Mouse (Mus musculus): ENCODE data around the gene Gm20388. TPM values are rescaled to one million over a fixed set of nuclear protein-coding genes. Genes with fewer than 3 reads are reported as not detected.
A peak's percentile ranks its signal among the peaks of the same experiment; 100 is the strongest.

Gene Gm20388
- polyA plus RNA-seq, 2 experiments: 8.5 TPM; not detected in 1

GRCm38 (mm10) chr8:120374070-120374469 lies 463.4 kb downstream of the Gm20388 start:
- peak overlapping the region; percentile 97 for H3K27ac ChIP-seq
- H3K4me1 ChIP-seq (replicated peaks; ENCODE audit: control insufficient read depth in 2 of 2, insufficient read depth in 2 of 2, low read length in 1 of 2): peaks cover 92 to 94% of the 10 kb centered on the region in 2 experiments
- ATAC-seq (ENCODE audit: insufficient read depth): no peak
- H3K27me3 ChIP-seq (ENCODE audit: control insufficient read depth, insufficient read depth, low read length): no peaks in the 10 kb centered on the region
- no peaks in the 10 kb centered on the region for H3K36me3 ChIP-seq (replicated peaks; ENCODE audit: control insufficient read depth, insufficient read depth, low read depth)
- 93% methylated on average over 1 of the region's 1 CpGs for WGBS (ENCODE audit: insufficient replicate concordance)
- no peak overlapping the region for H3K4me2 ChIP-seq (ENCODE audit: low read depth)
- no peak overlapping the region for H3K4me3 ChIP-seq (ENCODE audit: insufficient read depth in 1 of 2, low read depth in 2 of 2, low read length in 2 of 2)
- DNase-seq (ENCODE audit: low read depth in 3 of 3, low spot score in 3 of 3): no peak
- no peaks in the 10 kb centered on the region for H3K9me3 ChIP-seq (ENCODE audit: control insufficient read depth, low read length)
- H3K9ac ChIP-seq (replicated peaks): no peak overlapping the region; the same call in 1 of the 2 replicates
- no peak for TF ChIP-seq CTCF (IDR thresholded peaks at IDR 0.05; ENCODE audit: low read depth)
- no peak for TF ChIP-seq EP300 (IDR thresholded peaks at IDR 0.05; ENCODE audit: low read depth)

GRCm38 (mm10) chr8:120374514-120374913 lies 463.9 kb downstream of the Gm20388 start:
- H3K9ac ChIP-seq (replicated peaks): peak overlapping the region; percentile 10
- no peak for ATAC-seq (ENCODE audit: insufficient read depth)

DNA sequence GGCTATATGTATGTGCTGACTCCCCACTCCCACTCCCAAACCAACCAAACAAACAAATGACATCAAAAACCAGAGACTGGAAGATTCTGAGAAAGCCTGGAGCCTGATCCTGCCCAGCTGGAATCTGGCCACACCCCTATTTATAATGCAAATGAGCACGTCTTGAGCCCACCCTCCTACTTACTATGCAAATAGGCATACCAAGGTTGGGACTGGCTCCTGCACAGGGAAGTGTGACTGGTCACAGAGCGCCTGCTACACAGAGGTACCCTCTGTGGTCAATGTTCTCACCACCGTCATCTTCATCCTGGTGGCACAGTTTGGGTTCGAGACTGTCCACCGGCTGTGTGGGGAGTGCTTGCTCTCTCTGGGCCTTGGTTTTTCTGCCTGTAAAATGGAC lies 464.5 kb downstream of the Gm20388 start:
- 12% methylated on average over 5 of the region's 5 CpGs for WGBS (ENCODE audit: insufficient replicate concordance)
- peaks cover 81 to 83% of the 10 kb centered on the region in 2 experiments for H3K4me1 ChIP-seq (replicated peaks; ENCODE audit: control insufficient read depth in 2 of 2, insufficient read depth in 2 of 2, low read length in 1 of 2)
- no peak for ATAC-seq (ENCODE audit: insufficient read depth)

More at GRCm38 (mm10) chr8:120374514-120374913, 463.9 kb downstream of the Gm20388 start:
- H3K27me3 ChIP-seq (ENCODE audit: control insufficient read depth, insufficient read depth, low read length): no peaks in the 10 kb centered on the region
- 58% methylated on average over 9 of the region's 9 CpGs for WGBS (ENCODE audit: insufficient replicate concordance)
- no peak overlapping the region for H3K4me2 ChIP-seq (ENCODE audit: low read depth)
- peaks cover 87 to 90% of the 10 kb centered on the region in 2 experiments for H3K4me1 ChIP-seq (replicated peaks; ENCODE audit: control insufficient read depth in 2 of 2, insufficient read depth in 2 of 2, low read length in 1 of 2)
- no peak overlapping the region for H3K4me3 ChIP-seq (ENCODE audit: insufficient read depth in 1 of 2, low read depth in 2 of 2, low read length in 2 of 2)
- H3K9me3 ChIP-seq (ENCODE audit: control insufficient read depth, low read length): no peaks in the 10 kb centered on the region
- no peaks in the 10 kb centered on the region for H3K36me3 ChIP-seq (replicated peaks; ENCODE audit: control insufficient read depth, insufficient read depth, low read depth)
- no peak for DNase-seq (ENCODE audit: low read depth in 3 of 3, low spot score in 3 of 3)
- H3K27ac ChIP-seq: peak overlapping the region; percentile 97
- TF ChIP-seq CTCF (IDR thresholded peaks at IDR 0.05; ENCODE audit: low read depth): no peak
- TF ChIP-seq EP300 (IDR thresholded peaks at IDR 0.05; ENCODE audit: low read depth): no peak

DNA sequence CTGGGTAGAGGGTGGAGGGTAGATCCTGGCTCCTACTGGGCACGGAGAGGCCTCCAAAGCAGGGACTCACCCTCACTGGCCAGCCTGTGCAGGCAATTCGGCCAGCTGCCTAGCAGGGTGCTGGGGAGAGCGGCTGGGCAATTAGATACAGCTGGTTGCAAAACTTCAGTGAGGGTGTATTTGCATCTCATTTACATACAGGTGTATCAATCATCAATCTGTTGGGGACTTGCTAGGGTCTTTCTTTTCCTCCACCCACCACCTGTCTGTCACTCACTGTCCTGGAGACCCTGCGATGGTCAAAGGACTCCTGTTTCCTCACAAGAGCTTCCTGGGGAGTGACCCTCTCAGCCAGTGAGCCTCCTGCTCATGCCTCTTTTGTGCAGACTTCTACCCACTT lies 465.6 kb downstream of the Gm20388 start:
- peaks cover 70 to 73% of the 10 kb centered on the region in 2 experiments for H3K4me1 ChIP-seq (replicated peaks; ENCODE audit: control insufficient read depth in 2 of 2, insufficient read depth in 2 of 2, low read length in 1 of 2)
- H3K27ac ChIP-seq: peak overlapping the region; percentile 97
- H3K4me3 ChIP-seq (ENCODE audit: insufficient read depth in 1 of 2, low read depth in 2 of 2, low read length in 2 of 2): no peak overlapping the region
- no peaks in the 10 kb centered on the region for H3K9me3 ChIP-seq (ENCODE audit: control insufficient read depth, low read length)
- no peaks in the 10 kb centered on the region for H3K27me3 ChIP-seq (ENCODE audit: control insufficient read depth, insufficient read depth, low read length)
- no peak overlapping the region for H3K9ac ChIP-seq (replicated peaks)
- ATAC-seq (ENCODE audit: insufficient read depth) (no peak), DNase-seq (ENCODE audit: low read depth in 3 of 3, low spot score in 3 of 3) (no peak)
- TF ChIP-seq CTCF (IDR thresholded peaks at IDR 0.05; ENCODE audit: low read depth) (no peak), EP300 (IDR thresholded peaks at IDR 0.05; ENCODE audit: low read depth) (no peak)
- H3K4me2 ChIP-seq (ENCODE audit: low read depth): no peak overlapping the region
- WGBS (ENCODE audit: insufficient replicate concordance): 73% methylated on average over 4 of the region's 4 CpGs
- H3K36me3 ChIP-seq (replicated peaks; ENCODE audit: control insufficient read depth, insufficient read depth, low read depth): no peaks in the 10 kb centered on the region

More for the DNA sequence above, 464.5 kb downstream of the Gm20388 start:
- Histone ChIP-seq H3K36me3 (replicated peaks; ENCODE audit: control insufficient read depth, insufficient read depth, low read depth) (no peaks in the 10 kb centered on the region), H3K27me3 (ENCODE audit: control insufficient read depth, insufficient read depth, low read length) (no peaks in the 10 kb centered on the region), H3K4me3 (ENCODE audit: insufficient read depth in 1 of 2, low read depth in 2 of 2, low read length in 2 of 2) (no peak overlapping the region), H3K27ac (peak overlapping the region; percentile 97), H3K9ac (replicated peaks) (peak overlapping the region; percentile 50), H3K4me2 (ENCODE audit: low read depth) (peak overlapping the region; percentile 18; the same call in 1 of the 2 replicates), H3K9me3 (ENCODE audit: control insufficient read depth, low read length) (no peaks in the 10 kb centered on the region)
- TF ChIP-seq CTCF (IDR thresholded peaks at IDR 0.05; ENCODE audit: low read depth) (no peak), EP300 (IDR thresholded peaks at IDR 0.05; ENCODE audit: low read depth) (no peak)
- peak in 2 of 3 experiments; percentile 49 to 65 for DNase-seq (ENCODE audit: low read depth in 3 of 3, low spot score in 3 of 3)

DNA sequence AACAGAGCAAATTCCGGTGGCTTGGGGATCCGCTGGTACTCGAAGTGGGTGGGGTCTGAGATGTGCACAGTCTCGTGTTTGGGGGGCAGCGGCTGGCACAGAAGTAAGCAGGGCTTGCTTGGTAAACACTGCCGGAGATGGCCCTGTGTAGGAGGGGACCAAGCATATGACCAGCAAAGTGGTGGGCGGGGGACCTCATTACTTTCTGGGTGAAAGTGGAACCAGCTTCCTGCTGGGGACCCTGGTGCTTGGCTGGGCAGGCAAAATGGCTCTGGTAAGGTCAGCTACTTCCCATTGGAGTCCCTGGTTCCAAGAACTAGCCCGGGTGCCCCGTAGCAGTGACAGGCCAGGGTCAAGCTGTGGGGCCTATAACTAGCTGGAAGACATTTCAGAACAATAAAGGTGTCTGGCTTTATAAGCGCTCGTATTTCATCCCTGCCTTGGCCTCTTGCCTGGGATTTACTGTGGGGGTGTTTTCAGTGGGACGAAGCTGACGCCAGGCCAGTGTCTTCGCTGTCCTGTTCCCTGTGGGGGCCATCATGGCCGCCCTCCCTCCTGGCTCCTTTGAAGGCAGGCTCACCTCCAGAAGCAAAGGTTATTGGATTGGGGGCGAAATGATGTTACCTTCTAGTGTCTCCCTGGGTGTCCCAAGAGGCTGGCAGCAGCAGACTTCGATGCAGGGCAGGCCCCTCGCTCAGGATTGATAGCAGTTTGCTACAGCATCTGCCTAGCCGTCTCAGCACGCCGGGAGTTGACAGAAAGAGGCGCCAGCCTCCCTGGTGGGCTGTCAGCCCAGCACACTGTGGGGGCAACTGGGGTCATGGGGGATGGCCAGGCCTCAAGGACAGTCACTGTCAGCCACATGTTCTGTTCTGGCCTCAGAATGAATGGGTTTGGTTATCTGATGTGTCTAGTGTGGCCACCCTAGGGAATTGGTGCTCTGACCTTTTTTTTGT lies 466.5 kb downstream of the Gm20388 start:
- no peaks in the 10 kb centered on the region for H3K27me3 ChIP-seq (ENCODE audit: control insufficient read depth, insufficient read depth, low read length)
- no peaks in the 10 kb centered on the region for H3K9me3 ChIP-seq (ENCODE audit: control insufficient read depth, low read length)
- 58% methylated on average over 22 of the region's 22 CpGs for WGBS (ENCODE audit: insufficient replicate concordance)
- no peaks in the 10 kb centered on the region for H3K36me3 ChIP-seq (replicated peaks; ENCODE audit: control insufficient read depth, insufficient read depth, low read depth)
- DNase-seq (ENCODE audit: low read depth in 3 of 3, low spot score in 3 of 3): no peak
- peak overlapping the region; percentile 51 for H3K27ac ChIP-seq
- no peak for ATAC-seq (ENCODE audit: insufficient read depth)
- peak overlapping the region; percentile 26; the same call in 1 of the 2 replicates for H3K4me2 ChIP-seq (ENCODE audit: low read depth)
- H3K4me3 ChIP-seq (ENCODE audit: insufficient read depth in 1 of 2, low read depth in 2 of 2, low read length in 2 of 2): no peak overlapping the region
- H3K4me1 ChIP-seq (replicated peaks; ENCODE audit: control insufficient read depth in 2 of 2, insufficient read depth in 2 of 2, low read length in 1 of 2): peaks cover 63 to 66% of the 10 kb centered on the region in 2 experiments
- H3K9ac ChIP-seq (replicated peaks): peak overlapping the region; percentile 36
- no peak for TF ChIP-seq EP300 (IDR thresholded peaks at IDR 0.05; ENCODE audit: low read depth)
- no peak for TF ChIP-seq CTCF (IDR thresholded peaks at IDR 0.05; ENCODE audit: low read depth)

Measured in liver, embryonic 14.5 days (tissue).